Mouse (Mus musculus): ENCODE results near the gene Cysltr2.

Gene Cysltr2

DNA sequence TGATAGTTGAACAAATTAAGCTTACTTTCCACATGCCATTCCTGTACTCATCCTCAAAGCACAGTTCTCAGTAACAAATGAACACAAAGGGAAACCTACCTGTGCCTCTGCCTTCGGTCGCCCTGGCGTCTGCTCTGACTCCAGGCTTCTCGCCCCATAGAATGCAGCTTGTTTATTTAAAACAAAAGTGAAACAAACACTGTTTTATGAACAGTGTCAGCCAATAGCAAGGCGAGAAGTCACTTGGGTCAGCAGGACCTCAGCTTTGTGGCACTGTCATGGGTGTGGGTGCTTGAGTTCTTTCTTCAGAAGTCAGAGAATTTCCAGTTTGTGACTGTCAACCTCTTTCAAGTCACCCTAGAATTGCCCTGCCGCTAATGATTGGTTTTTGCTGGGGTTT is at the start of gene Cysltr2:
Gene Cysltr2 (minus strand): TSS at position 178 of the 400 bp plus-strand sequence.
- peak; percentile 24 for DNase-seq

DNA sequence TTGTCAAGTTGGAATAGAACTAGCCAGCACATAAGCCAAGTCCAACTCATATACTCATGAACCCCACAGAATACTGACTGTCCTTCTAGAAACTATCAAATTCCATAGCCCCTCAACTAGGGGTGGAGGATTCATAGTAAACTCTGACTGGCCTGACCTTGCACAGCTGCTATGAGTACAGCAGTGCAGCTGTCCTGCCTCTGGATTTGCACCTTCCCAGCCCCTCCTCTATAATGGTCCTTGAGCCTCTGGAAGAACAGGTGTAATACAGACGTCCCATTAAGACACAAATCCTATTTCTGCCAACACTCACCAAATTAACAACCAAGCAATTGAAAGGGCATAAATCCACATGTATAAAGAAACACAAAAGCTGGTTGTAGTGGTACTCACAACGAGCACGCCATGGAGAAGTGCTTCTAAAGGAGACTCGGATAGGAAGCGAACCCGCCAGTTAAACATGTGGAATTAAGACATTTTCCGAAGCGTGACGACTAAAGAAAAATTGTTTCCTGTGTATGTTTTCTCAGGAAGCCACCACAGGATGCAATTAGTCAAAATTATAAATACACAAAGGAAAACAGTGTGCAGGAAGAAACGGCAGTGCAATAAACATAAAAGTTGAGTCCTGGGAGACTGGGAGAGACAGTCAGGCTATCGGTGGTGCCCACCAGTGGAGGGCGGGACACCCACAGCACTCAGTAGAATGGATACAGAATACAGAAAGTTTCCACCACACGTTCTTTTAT is 46.1 kb upstream of the Cysltr2 start:
- peak; percentile 11 for DNase-seq

DNA sequence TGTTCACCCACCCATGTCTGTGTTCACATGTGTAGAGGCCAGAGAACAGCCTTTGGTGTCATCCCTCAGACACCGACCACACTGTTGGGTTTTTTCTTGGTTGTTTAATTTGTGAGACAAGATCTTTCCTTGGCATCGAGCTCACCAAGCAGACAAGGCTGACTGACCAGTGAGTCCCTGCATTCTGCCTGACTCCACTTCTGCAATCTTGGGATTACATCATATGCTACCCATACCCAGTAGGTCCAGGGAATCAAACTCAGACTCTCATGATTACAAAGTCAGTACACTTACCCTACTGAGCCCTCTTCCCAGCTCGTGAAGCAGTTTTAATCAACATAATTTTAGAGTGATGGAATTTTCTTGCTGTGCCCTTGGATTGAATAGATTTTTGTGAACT is 44.0 kb upstream of the Cysltr2 start:
- DNase-seq: no peak

DNA sequence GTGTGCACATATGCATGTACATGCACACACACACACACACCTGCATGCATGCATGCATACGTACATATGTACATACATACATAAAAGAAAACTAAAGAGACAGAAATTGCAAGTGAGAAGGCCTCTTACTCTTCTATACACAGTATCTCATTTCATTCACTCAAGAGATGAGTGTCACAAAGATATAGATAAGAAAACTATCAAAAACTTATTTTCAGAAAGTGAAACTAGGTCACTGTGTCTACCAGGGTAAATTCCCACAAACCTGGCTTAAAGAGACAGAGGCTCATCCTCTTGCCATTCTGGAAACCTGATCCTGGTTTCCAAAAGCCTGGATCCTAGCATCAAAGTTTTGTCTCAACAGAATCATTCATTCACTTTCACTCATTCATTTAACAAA is 39.3 kb upstream of the Cysltr2 start:
- DNase-seq: no peak

DNA sequence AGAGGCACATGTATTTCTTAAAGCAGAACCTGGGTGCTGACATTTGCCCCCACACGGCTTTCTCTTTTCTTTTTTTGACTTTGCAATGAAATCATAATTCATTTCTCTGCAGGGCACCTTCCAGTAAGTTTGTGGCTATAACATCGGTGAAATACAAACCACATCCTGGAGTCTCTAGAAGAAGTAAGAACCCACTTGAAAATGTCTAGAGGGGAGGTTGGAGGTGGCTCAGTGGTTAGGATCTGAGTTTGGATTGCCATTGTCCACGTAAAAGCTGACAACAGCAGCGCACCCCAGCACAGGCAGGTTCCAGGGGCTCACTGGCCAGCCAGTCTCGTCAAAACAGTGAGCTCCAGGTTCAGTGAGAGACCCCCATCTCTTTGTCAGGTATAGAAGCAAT is 38.8 kb upstream of the Cysltr2 start:
- no peak for DNase-seq

DNA sequence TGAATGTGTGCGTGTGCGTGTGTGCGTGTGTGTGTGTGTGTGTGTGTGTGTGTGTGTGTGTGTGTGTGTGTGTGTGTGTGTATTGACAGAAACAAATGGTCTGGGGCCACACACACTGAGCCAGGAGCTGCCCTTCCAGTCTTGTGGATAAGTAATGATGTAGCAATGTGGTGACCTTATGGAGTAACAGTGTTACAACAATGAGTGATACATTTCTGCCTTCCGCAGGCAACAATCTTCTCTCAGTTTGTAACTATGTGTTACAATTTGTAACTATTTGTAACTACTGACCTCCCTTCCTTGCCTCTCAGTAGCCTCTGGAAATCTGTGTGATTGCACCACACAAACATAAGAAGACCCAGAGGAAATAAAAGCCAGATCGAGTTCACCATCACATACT is 38.3 kb upstream of the Cysltr2 start:
- no peak for DNase-seq

DNA sequence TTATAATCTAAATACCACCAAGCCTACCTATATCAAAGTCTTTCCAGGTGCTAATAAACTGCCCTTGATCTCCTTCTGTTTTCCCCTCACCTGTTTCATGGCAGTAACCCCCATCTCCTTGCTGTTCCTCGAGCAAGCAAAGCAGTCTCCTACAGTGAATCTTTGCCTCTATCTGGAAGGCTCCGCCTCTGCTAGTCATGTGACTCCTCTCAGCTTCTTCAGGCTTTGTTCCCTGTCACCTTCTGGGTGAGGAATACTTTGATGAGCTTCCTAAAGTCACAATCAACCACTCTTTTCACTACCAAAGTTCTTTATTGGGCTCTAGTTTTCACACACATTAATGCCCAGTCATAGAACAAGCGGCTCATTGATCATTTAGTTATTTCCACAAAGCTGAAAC is 37.5 kb upstream of the Cysltr2 start:
- DNase-seq: no peak

DNA sequence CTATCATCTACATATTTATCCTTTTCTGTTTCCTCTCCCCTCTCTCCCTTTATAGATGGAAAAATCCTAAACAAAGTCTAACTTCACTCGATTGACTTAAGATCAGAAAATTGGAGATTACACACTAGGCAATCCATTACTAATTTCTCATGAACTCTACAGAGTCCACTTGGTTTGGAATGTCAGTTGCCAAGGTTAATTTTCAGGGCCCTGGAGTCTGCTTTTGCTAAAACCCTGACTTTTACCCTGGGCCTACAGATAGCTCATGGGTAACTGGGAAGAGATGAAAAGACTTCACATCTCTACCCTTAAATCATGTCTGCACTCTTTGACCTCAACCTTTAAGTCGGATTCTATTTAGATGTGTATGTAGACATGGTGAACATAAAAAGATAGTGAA is 34.6 kb upstream of the Cysltr2 start:
- DNase-seq: no peak

DNA sequence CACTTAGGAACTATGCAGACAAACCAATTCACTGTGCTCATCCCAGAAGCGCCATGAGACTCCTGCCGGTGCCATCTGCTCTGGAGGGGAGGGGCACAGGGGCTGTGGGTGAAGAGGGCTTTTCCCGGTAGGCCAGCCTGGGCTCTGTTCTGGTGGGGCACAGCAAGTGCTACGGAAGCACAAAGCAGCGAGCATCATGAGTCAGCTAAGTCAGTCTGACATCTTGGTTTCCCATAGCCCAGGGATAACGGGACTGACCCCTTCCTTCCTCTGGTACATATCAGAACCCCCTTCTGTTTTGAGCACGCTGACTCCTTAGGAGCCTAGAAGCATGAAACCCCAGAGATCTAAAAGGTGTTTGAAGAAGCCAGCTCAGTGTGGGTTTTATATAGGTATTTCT is 15.5 kb upstream of the Cysltr2 start:
- DNase-seq: no peak

DNA sequence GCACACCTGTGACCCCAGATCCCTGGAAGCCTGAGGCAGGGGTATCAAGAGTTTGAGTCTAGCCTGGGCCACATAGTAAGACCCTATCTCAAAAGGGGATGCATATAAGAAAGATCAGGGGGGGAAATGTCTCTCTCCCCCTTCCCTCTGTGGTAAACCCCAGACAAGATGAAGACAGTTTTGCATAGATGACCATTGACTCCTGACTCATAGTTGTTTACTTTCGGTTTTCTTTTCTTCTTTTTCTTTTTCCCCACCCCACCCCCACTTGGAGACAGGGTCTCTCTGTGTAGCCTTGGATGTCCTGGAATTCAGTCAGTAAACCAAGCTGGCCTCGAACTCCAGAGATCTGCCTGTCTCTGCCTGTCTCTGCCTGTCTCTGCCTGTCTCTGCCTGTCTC is 9.8 kb upstream of the Cysltr2 start:
- DNase-seq: no peak

DNA sequence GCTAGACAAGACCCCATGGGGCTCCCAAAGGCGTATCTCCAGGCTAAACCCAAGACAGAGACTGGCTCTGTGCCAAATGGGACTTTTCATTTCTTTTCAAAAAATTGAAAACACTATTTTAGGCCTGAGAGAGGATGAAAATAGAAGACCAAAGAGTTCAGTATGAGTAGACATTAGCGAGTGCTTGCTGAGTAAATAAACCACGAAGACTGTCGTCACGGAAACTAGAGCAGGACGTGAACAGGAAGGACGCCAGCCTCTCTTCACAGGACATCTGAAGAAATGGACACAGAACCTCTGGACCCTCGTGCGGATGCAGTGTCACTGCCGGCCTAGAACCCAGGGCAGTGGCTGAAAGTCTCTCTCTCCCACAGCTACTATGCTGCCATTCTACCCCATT is 8.8 kb upstream of the Cysltr2 start:
- DNase-seq: peak; percentile 24

DNA sequence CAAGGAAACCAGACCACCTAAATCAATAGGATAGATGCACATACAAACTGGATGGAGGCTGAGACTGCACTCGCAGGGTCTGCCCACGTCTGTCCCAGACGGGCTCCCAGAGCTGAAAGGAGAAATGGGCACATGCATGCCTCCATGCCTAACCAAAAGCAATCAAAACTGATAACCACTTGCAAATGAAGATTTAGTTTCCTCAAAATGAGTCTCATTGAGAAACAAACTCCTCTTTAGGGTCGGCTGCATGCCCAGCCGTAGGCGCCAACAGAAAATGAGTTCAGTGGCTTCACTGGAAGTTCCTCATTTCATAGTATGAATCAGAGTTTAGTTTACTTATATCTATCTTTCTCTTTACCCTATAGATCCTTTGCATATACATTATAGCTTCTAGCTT is 7.9 kb upstream of the Cysltr2 start:
- DNase-seq: no peak

DNA sequence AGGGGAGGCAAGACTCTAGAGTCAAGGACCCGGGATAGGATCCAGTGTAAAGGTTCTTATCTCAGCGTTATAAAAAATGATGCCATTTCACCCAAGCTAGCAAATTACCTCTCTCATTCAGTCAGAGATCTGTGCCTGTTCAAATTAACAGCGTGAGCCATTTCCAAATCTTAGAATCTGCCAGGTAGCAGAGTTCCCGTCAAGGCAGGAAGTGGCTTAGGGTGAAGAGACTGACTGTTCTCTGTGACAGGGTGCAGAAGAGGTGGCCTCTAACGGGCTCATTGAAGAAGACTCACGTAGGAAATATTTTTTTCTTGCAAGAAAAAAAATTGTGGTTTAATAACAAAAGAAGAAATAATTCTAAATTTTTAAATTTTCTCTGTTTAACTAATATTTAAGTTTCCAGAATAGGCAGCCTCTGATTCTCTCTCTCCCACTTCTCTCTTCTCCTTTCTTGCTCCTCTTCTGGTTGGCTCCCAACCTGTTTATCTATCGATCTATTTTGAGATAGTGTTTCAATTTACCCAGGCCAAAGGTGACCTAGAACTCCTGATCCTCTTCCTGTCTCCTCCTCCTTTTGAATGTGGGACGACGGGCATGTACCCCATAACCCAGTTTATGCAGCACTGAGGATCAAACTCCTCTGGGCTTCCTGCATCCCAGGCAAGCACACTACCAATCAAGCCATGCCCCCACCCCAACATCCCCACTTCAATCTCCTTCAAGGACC is 3.5 kb downstream of the Cysltr2 start:
- no peak for DNase-seq

DNA sequence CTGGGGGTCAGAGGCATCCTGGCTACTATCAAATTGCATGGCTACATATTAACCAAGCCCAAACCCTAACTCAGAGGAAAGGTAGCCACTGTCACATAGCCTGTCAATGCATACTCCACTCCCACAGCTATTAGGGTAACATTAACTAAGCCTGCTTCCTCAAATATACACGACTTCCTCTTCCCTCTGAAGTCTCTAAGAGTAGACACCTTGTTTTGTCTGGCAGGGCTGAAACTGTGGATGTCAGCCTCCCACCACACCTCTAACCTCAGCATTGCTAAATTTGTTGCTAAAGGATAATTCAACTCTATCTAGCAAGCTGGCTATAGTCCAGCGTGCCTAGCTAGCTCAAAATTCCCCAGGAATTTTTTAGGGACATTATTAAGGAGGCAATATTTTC is 7.2 kb downstream of the Cysltr2 start:
- DNase-seq: no peak

DNA sequence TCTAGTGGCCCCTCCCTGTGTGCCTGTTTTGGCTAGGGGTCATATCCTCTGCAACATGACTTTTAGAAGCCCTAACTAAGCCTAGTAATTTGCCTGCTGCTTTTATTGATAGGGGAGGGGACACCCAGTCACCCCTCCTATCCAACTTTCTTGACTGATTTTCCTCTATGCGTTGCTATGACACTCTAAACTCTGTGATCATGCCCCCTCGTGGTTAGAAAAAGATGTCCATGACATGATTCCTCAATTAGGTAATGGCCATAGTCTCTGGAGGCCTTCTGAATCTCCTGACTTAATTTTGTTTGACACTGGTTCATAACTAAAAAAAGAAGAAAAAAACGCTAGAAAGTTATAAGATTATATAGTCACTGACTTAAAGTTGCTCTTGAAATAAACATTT is 15.6 kb downstream of the Cysltr2 start:
- DNase-seq: no peak

DNA sequence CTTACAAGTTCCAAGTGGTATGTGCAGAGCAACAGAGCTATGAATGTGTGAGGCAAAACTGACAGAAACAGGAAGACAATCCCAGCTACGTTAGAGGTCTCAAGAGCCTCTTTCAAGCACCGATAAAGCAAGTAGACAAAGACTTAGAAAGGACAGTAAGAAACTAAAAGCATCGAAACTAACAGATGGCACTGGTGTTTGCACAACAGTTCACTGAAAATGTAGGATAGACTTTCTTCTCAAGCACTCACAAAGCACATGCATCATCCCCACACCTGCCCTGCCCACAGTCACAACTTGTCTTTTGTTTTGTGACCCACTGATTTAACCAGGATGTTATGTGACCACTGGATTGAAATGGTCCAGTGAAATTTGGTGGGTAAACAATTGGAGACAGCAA is 17.7 kb downstream of the Cysltr2 start:
- no peak for DNase-seq

DNA sequence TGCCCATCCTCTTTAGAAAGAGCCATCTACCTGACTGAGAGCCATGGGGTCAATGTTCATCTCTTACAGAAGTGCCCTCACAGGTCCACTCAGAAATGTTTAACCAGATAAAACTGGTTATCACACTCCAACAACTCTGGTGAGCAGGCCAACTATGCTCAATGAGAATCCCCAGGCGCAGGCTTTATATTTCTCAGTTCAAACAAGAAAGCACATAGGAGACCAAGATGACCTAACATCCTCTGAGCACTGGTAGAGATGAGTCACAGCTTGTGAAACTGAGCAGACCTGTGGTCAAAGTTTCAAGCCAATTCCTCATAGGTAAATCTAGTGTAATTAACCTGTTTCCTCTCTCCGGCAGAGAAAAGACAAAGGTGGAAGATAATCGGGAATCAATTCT is 31.6 kb downstream of the Cysltr2 start:
- no peak for DNase-seq

DNA sequence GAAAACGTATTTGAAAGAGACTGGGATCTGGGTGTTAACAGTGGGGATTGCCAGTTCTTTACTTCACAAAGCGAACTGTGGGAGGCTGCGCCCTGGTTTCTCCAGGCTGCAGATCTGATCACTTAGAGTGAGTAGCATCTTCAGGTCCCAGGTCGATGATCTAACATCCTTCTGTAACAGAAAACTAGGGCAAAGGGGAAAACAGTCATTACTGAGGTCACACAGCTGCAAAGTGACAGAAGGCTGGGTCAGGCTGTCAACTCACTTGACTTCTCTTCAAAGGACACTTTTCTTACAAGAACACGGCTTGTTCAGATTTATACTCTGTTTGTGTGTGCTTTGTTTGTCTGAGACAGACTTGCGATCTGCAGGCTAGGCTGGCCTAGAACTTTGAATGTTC is 33.5 kb downstream of the Cysltr2 start:
- DNase-seq: peak; percentile 51

DNA sequence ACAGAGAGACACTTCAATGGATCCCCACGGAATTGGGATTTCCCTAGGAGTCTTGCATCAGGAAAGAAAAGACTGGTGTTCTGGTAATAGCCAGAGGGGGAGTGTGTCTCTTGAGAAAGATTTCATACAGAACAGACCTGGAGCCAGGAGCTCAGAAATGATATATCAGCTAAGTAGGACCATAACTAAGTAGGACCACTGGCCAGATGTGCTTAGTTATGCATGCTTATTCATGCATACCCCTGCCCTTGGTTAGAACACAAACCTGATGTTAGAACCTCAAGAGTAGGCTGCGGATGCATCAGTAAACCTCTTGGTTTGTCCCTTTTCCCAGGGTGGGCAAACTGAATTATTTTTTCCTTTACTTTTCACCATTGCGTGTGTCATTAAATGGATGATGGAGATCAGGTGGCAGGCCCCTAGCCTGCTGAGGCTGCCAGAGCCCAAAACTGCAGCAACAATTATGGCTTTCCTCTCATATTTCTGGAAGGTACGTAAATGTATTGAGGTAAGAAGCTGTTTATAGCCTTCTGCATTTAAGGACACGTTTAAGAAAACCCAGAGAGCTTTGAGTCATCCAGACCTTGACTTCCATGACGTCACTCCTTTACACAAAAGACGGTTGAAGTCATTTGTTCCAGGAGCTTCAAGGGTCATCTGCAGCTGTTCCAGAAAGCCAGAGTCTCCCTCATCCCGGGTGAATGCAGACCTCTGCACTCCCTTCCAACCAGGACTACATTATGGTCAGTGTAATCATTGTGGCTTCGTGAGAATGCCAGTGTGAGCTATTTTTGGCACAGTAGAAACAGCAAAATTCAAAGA is 35.0 kb downstream of the Cysltr2 start:
- DNase-seq: peak; percentile 27

DNA sequence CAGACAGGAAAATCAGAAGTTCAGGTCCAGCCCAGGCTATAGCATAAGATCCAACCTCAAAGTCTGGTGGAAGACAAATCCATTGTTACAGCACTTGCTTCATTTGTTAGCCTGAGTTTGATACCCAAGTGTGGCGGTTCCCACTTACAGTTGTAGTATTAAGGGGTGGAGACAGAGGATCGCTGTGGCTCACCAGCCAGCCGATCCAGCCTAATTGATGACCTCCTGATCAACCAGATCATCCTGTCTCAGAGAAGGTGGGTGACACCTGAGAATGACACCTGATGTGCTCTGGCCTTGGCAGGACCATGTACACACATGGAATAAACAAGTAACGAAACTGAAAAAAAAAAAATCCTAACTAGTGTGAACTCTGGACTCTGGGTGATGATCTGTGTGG is 47.1 kb downstream of the Cysltr2 start:
- DNase-seq: no peak

DNA sequence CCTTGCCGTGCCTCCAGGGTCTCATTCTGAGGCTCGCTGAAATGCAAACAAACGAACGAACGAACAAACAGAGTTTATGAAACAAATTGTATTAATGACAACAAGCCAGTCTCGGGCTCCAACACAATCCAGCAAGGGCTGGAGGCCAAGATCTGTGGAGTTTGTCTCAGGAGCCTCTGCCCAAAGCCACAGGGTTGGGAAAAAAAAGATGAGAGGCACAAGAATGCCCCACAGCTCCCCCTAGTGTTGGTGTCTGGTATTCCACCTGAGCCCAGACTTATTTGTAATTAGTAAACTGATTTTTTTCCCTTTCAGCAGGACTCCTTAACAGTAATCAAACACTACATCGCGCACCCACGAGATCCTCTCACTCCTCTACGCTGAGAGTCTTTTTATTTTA is 48.6 kb downstream of the Cysltr2 start:
- peak; percentile 85 for DNase-seq

DNA sequence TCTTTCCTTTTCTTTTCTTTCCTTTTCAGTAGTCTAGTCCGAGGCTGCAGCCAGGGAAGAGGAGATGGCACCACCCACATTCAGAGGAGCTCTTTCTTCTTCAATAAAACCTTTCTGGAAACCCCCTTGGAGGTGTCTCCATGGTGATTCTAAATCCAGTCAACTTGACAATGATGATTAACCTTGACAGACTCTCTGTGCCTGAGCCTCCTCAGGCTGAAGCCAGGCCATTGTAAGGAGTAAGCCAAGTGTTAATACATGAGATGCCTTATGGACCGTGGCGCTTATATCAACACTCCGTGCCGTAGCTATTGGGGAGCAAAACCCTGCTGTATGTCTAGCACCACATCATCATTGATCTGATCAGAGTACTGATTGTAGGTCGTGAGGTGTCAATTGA is 50.8 kb downstream of the Cysltr2 start:
- DNase-seq: no peak

DNA sequence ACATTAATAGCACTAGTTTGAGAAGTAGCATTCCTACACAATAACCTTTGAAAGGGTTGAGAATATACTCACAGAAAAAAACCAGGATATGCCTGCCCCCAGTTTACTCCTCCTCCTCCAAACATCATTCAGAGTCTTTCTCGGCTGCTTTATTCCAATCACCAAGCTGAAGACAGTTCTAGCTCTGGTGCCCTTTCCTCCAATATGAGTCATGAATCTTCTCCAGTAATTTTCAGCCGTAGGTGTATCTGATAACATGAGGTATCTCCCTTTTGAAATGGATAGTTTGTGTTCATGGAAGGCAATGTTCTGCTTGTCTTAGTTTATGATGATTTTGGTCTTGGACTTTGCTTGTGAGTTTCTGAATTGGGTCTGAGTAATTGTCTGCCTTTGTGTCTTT is 62.9 kb downstream of the Cysltr2 start:
- no peak for DNase-seq

DNA sequence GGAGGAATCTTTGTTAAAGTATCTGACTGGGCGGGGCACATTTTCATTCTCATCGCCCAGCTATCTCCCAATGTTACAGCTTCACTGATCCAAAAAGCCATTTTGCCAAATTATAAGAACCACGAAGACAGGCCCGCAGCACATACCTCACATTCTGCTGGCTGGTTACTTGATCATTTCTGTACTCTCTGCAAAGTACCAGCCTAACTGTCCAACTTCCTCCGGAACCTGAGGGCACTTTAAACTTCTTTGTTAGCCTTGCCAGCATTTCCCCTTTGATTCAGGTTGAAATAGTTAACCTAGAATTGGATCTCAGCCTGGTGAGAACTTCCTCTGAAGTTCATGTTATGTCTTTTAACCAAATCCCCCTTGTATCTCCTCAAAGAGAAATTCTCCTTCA is 63.8 kb downstream of the Cysltr2 start:
- DNase-seq: no peak
